Mouse (Mus musculus): ENCODE measurements around the gene Tmprss7. TPM values are rescaled to one million over a fixed set of nuclear protein-coding genes. Genes with fewer than 3 reads are reported as not detected.

Tmprss7 gene
- total RNA-seq (2023), result not detected

DNA sequence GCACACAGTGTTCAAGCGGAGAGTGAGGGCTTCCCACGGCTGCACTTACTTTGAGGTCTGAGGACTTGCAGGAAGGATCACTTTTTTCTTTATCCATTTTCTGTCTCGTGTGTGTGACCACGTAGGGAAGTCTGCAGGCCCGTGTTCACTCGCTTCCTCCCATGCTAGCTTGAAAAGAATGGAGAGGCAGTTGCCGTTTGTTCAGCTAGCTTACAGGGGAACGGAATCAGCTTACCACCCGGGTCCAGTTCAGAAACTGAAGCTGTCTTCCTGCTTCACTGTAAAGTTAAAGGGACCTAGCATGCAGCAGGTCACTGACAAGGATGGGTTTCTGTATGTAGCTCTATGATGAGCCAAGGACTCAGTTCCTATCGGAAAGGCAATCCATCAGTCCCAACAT, at the start of gene Tmprss7:
Tmprss7 (minus strand) TSS at position 101 of the 400 bp plus-strand sequence.

GRCm38 (mm10) chr16:45742615-45743476, 49.4 kb upstream of the Tmprss7 start, which contains the start of gene Abhd10:
Gene Abhd10, minus strand, starts transcription at chr16:45742955.

DNA sequence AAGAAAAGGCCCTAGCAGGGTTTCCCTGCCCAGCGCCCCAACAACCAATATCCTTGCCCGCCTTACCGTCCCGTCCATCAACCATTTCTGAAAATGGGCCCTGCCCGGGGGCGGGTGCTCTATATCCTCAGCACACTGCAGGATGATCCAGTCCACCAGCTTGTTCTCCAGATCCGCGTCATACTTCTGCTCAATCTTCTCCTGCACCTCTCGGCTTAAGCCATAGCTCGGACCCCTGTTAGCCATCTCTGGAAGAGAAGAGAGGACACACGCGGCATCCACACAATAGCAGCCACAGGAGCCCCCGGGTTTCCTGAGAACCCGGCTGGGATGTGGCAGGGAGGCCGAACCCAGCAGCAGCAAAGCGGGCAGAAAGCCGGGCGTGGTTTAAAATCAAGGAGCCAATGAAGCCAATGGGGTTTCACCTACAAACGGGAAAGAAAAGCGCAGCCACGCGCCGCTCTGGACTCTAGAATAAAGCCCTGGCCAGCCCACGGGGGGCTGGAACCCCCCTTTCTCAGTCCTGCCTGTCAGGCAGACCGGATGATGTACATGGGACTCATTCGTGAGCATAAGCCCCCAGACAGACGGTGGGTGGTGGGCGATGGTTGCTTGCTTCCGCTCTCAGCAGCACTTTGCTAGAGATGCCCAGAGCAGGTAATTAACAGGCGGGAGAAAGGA, 30.7 kb upstream of the Tmprss7 start, which contains the start of gene Tagln3:
Tagln3 (minus strand) TSS at position 548 of the 681 bp plus-strand sequence.

GRCm38 (mm10) chr16:45653934-45654332, 39.5 kb downstream of the Tmprss7 start, which contains the start of gene BC016579:
Gene BC016579, minus strand, starts transcription at chr16:45654068.

GRCm38 (mm10) chr16:45610267-45610666, 83.2 kb downstream of the Tmprss7 start, which contains the start of gene Gcsam:
Gene Gcsam, plus strand, starts transcription at chr16:45610380.

Other genes with a start within 250 kb of the Tmprss7 start
- not detected for gene Gm609, start 200.7 kb downstream of the Tmprss7 start, total RNA-seq (2023)
- not detected for gene Gm17783, start 161.6 kb downstream of the Tmprss7 start, total RNA-seq (2023)
- gene Slc9c1, start 158.3 kb downstream of the Tmprss7 start, total RNA-seq (2023), result not detected
- under 1 TPM in 1 of 2 experiments, not detected in 1; 0.20 TPM for gene Gcsam, start 83.3 kb downstream of the Tmprss7 start, total RNA-seq (2023)
- gene BC016579, start 39.6 kb downstream of the Tmprss7 start, total RNA-seq (2023), result not detected
- gene Tagln3, start 30.9 kb upstream of the Tmprss7 start, total RNA-seq (2023), result not detected
- 10 to 100 TPM; 36.4 to 40.7 TPM for gene Abhd10, start 49.3 kb upstream of the Tmprss7 start, total RNA-seq (2023)

Data from T-cell, adult 66 days (primary cell).